Mouse (Mus musculus): ENCODE measurements around the gene Fam163b.

GRCm38 (mm10) chr2:27136789-27137188 lies 5.5 kb downstream of the Fam163b start:
- no peak for TF ChIP-seq MAFK (IDR thresholded peaks at IDR 0.05; ENCODE audit: borderline replicate concordance, low read depth, low read length)
- TF ChIP-seq POLR2A (IDR thresholded peaks at IDR 0.05; ENCODE audit: control insufficient read depth in 1 of 2, insufficient read depth in 1 of 2, low read depth in 1 of 2, low read length in 2 of 2, poor library complexity in 1 of 2): no peak
- TF ChIP-seq MAX (IDR thresholded peaks at IDR 0.05; ENCODE audit: low read length): no peak
- no peak for TF ChIP-seq TBP (IDR thresholded peaks at IDR 0.05; ENCODE audit: low read depth, low read length)
- TF ChIP-seq TAL1 (IDR thresholded peaks at IDR 0.05; ENCODE audit: low read length): no peak
- no peak for TF ChIP-seq KAT2A (conservative IDR thresholded peaks at IDR 0.05; ENCODE audit: low read depth, low read length)

All from MEL (cell line).